Mouse (Mus musculus): ENCODE results near the gene Ppif. TPM values are rescaled to one million over a fixed set of nuclear protein-coding genes. Genes with fewer than 3 reads are reported as not detected.

Gene Ppif
- polyA plus RNA-seq, 1 experiment from 2014 or later: 99.2 TPM

DNA sequence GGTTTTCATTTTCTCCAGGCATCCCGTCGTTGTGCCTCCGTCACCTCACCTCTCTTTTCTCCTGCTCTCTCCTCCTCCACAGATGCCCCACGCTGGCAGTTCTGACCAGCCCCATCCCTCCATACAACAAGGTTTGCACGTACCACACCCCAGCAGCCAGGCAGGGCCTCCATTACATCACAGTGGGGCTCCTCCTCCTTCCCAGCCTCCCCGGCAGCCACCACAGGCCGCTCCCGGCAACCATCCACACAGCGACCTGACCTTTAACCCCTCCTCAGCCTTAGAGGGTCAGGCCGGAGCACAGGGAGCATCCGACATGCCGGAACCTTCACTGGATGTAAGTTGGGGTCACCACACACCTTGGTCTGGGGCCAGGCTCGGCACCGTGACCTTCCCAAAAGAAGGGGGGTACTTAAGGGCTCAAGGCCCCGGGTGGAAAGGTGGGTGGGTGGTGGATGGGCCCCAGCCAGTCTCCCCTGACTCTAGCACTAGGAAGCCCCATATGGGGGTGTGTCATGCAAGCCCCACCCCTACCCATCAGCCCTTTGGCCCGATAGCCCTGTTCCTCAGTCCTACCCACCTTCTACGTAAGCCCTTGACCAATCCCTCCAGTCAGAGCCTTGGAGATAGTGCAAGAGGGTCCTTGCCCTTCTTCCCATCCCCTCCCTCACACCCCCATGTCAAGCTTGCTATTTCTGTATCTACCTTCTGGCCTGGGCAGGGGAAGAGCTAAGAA is 32.6 kb upstream of the Ppif start:
- H3K4me3 ChIP-seq (ENCODE audit: control insufficient read depth in 1 of 2, insufficient read depth in 1 of 2, low read depth in 1 of 2, low read length in 2 of 2): no peak overlapping the region
- H3K4me2 ChIP-seq (ENCODE audit: low read length): no peak overlapping the region
- H3K36me3 ChIP-seq (ENCODE audit: control insufficient read depth, insufficient read depth, low read length): peaks cover 97% of the 10 kb centered on the region
- peaks cover 8 to 26% of the 10 kb centered on the region in 2 experiments for H3K4me1 ChIP-seq (ENCODE audit: control insufficient read depth in 2 of 2, insufficient read depth in 2 of 2, low read length in 2 of 2)
- no peak overlapping the region for H3K27ac ChIP-seq (replicated peaks in 1 of 2; ENCODE audit: control insufficient read depth in 1 of 2, insufficient read depth in 1 of 2, low read depth in 2 of 2, low read length in 2 of 2)
- no peak for ATAC-seq (ENCODE audit: insufficient number of reproducible peaks, insufficient read depth, low FRiP score, low read depth)
- H3K27me3 ChIP-seq (ENCODE audit: control insufficient read depth, insufficient read depth, low read length): no peaks in the 10 kb centered on the region
- 85% methylated on average over 17 of the region's 17 CpGs for WGBS
- no peak overlapping the region for H3K9ac ChIP-seq (ENCODE audit: low read length)
- H3K9me3 ChIP-seq (ENCODE audit: control insufficient read depth, low read length): no peaks in the 10 kb centered on the region

DNA sequence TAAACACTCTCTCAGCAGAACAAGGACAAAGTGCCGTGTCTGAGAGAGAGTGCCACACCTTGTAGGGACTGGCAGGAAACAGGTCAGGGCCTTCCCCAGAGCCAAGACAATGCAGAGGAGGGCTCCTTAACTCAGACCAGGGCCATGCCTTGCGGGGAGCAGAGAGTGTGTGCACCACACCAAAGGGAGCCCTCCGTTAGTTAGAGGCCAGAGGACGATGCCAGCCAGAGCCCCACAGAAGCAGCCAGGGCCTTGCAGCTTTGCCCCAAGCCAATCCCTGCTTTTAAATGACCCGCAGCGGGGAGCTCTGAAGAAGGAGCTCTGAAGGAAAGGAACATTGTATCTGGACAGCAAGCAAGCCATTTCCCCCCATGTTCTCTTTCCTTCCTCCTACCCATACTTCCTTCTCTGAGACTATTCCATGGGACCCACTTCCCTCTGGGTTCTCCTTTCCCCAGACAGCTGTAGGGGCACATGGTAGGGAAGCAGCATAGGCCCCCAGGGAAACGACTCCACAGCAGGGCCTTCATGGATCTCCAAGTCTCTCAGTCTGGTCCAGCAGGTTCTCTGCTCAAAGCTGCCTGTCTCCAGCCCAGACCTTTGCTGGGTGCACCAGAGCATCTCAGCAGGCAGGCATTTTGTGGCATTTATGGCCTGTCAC is 30.2 kb upstream of the Ppif start:
- no peaks in the 10 kb centered on the region for H3K27me3 ChIP-seq (ENCODE audit: control insufficient read depth, insufficient read depth, low read length)
- no peaks in the 10 kb centered on the region for H3K9me3 ChIP-seq (ENCODE audit: control insufficient read depth, low read length)
- WGBS: 78% methylated on average over 7 of the region's 7 CpGs
- H3K4me3 ChIP-seq (ENCODE audit: control insufficient read depth in 1 of 2, insufficient read depth in 1 of 2, low read depth in 1 of 2, low read length in 2 of 2): no peak overlapping the region
- no peak overlapping the region for H3K4me2 ChIP-seq (ENCODE audit: low read length)
- H3K4me1 ChIP-seq (ENCODE audit: control insufficient read depth in 2 of 2, insufficient read depth in 2 of 2, low read length in 2 of 2): peaks cover 16 to 39% of the 10 kb centered on the region in 2 experiments
- peak overlapping the region; percentile 26 to 54; a peak in 3 of 4 replicates for H3K27ac ChIP-seq (replicated peaks in 1 of 2; ENCODE audit: control insufficient read depth in 1 of 2, insufficient read depth in 1 of 2, low read depth in 2 of 2, low read length in 2 of 2)
- H3K9ac ChIP-seq (ENCODE audit: low read length): 0 out of 2 replicates have a peak overlapping the region, but pooled peaks have one; percentile 41
- peaks cover 73% of the 10 kb centered on the region for H3K36me3 ChIP-seq (ENCODE audit: control insufficient read depth, insufficient read depth, low read length)
- no peak for ATAC-seq (ENCODE audit: insufficient number of reproducible peaks, insufficient read depth, low FRiP score, low read depth)

DNA sequence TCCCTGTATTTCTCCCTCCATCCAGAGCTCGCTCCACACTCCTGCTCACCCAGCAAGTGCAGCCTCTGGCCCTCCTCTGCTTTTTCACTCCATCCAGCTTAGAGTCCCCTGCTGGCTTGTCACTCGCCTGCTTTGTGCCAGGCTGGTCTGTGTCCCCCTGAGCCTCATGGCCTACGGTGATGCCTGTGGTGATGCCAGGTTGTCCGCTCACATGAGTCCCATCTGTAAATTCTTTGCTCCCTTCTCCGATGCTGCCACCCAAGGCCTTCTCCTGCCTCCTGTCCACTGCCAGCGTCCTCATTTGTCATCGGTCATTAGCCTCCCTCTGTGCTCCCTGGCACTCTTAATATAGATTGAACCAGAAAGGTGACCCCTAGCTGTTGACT is 29.7 kb upstream of the Ppif start:
- Histone ChIP-seq H3K27me3 (ENCODE audit: control insufficient read depth, insufficient read depth, low read length) (no peaks in the 10 kb centered on the region), H3K4me2 (ENCODE audit: low read length) (no peak overlapping the region), H3K9me3 (ENCODE audit: control insufficient read depth, low read length) (no peaks in the 10 kb centered on the region), H3K9ac (ENCODE audit: low read length) (0 out of 2 replicates have a peak overlapping the region, but pooled peaks have one; percentile 41), H3K36me3 (ENCODE audit: control insufficient read depth, insufficient read depth, low read length) (peaks cover 68% of the 10 kb centered on the region), H3K4me3 (ENCODE audit: control insufficient read depth in 1 of 2, insufficient read depth in 1 of 2, low read depth in 1 of 2, low read length in 2 of 2) (no peak overlapping the region), H3K27ac (replicated peaks in 1 of 2; ENCODE audit: control insufficient read depth in 1 of 2, insufficient read depth in 1 of 2, low read depth in 2 of 2, low read length in 2 of 2) (peak overlapping the region; percentile 26 to 54; a peak in 2 of 4 replicates), H3K4me1 (ENCODE audit: control insufficient read depth in 2 of 2, insufficient read depth in 2 of 2, low read length in 2 of 2) (peaks cover 16 to 39% of the 10 kb centered on the region in 2 experiments)
- no peak for ATAC-seq (ENCODE audit: insufficient number of reproducible peaks, insufficient read depth, low FRiP score, low read depth)
- WGBS: 63% methylated on average over 7 of the region's 7 CpGs

DNA sequence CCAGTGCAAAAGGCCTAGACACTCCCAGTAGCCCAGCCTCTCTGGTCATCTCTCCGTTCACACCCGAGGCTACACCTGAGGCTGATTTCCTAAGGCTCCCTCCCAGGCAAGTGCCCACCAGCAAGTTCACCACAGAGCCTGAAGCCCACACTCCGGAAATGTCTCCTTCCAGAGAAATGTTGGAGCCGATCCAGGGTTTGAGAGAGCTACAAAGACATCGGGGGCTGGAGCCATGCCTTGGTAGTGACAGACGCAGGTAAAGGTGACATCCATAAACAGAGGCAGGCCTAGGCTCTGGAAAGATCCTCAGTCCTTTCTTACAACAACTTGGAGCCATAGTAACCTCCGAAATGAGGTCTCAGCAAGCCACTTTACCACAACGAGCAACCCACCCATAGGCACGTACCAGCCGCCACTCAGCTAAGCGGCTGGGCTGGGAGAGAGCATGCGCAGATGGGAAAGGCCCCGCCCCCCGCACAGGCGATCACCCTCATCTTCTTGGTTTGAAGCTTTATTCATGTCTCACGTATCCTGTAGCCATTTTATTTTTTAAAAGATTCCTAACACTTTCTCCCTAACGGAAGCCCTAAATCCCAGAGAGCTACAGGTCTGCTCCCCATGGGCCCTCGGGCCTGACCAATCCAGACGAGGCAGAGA is 28.5 kb upstream of the Ppif start:
- peak overlapping the region; percentile 54 to 79 for H3K27ac ChIP-seq (replicated peaks in 1 of 2; ENCODE audit: control insufficient read depth in 1 of 2, insufficient read depth in 1 of 2, low read depth in 2 of 2, low read length in 2 of 2)
- WGBS: 62% methylated on average over 19 of the region's 19 CpGs
- no peak for ATAC-seq (ENCODE audit: insufficient number of reproducible peaks, insufficient read depth, low FRiP score, low read depth)
- no peaks in the 10 kb centered on the region for H3K27me3 ChIP-seq (ENCODE audit: control insufficient read depth, insufficient read depth, low read length)
- peaks cover 16 to 39% of the 10 kb centered on the region in 2 experiments for H3K4me1 ChIP-seq (ENCODE audit: control insufficient read depth in 2 of 2, insufficient read depth in 2 of 2, low read length in 2 of 2)
- no peaks in the 10 kb centered on the region for H3K9me3 ChIP-seq (ENCODE audit: control insufficient read depth, low read length)
- no peak overlapping the region for H3K4me3 ChIP-seq (ENCODE audit: control insufficient read depth in 1 of 2, insufficient read depth in 1 of 2, low read depth in 1 of 2, low read length in 2 of 2)
- peak overlapping the region; percentile 14; the same call in 1 of the 2 replicates for H3K9ac ChIP-seq (ENCODE audit: low read length)
- H3K36me3 ChIP-seq (ENCODE audit: control insufficient read depth, insufficient read depth, low read length): peaks cover 57% of the 10 kb centered on the region
- 0 out of 2 replicates have a peak overlapping the region, but pooled peaks have one; percentile 2 for H3K4me2 ChIP-seq (ENCODE audit: low read length)

DNA sequence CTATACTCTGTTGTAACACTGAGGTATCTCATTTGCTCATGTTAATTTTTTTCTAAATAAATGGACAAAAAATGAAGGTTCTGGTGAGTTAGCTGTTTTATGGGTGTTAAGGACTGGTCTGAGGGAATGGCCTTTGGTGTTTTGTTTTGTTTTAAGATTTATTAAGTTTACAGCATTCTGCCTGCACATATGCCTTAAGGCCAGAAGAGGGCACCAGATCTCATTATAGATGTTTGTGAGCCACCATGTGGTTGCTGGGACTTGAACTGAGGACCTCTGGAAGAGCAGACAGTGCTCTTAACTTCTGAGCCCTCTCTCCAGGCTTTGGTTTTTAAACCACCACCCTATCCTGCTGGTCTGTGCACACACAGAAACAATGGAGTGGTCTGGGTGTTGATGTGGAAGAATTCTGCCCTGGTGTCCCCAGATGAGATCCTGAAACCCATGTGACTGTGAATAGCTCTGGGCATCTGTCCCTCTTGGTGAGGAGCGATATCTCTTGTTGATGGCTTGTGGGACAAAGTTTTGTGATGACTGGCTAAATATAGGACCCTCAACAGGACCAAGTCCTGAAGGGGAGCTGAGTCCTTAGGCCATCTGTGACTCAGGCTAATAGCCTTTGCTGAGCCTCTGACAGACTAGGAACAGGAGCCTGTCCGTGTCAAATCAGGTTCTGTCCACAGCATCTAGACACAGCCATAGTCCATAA is 27.1 kb upstream of the Ppif start:
- Histone ChIP-seq H3K27ac (replicated peaks in 1 of 2; ENCODE audit: control insufficient read depth in 1 of 2, insufficient read depth in 1 of 2, low read depth in 2 of 2, low read length in 2 of 2) (peak overlapping the region; percentile 85 to 86), H3K4me3 (ENCODE audit: control insufficient read depth in 1 of 2, insufficient read depth in 1 of 2, low read depth in 1 of 2, low read length in 2 of 2) (no peak overlapping the region), H3K9me3 (ENCODE audit: control insufficient read depth, low read length) (no peaks in the 10 kb centered on the region), H3K4me2 (ENCODE audit: low read length) (no peak overlapping the region), H3K9ac (ENCODE audit: low read length) (no peak overlapping the region), H3K36me3 (ENCODE audit: control insufficient read depth, insufficient read depth, low read length) (peaks cover 43% of the 10 kb centered on the region), H3K27me3 (ENCODE audit: control insufficient read depth, insufficient read depth, low read length) (no peaks in the 10 kb centered on the region), H3K4me1 (ENCODE audit: control insufficient read depth in 2 of 2, insufficient read depth in 2 of 2, low read length in 2 of 2) (peaks cover 16 to 39% of the 10 kb centered on the region in 2 experiments)
- WGBS: 29% methylated on average over 2 of the region's 2 CpGs
- ATAC-seq (ENCODE audit: insufficient number of reproducible peaks, insufficient read depth, low FRiP score, low read depth): peak; percentile 77

DNA sequence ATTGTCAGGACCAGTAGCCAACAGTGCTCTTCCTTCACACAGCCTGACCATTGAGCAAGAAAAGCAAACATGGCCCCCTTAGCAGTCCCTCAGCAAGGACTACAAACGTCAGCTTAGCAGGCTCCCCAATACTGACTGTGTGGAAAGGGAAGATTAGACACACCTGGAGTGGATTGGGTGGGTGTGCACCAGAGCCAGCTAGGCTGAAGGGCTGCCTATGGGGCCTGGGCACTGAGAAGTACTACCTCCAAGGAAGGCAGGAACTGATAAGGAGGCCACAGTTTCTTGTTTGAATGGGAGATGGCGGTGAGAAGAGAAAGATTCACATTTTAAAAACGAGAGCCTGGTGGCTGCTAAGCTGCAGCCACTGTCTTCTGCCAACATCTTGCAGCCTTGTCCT is 26.4 kb upstream of the Ppif start:
- Histone ChIP-seq H3K4me1 (ENCODE audit: control insufficient read depth in 2 of 2, insufficient read depth in 2 of 2, low read length in 2 of 2) (peaks cover 16 to 39% of the 10 kb centered on the region in 2 experiments), H3K36me3 (ENCODE audit: control insufficient read depth, insufficient read depth, low read length) (peaks cover 35% of the 10 kb centered on the region), H3K27me3 (ENCODE audit: control insufficient read depth, insufficient read depth, low read length) (no peaks in the 10 kb centered on the region), H3K27ac (replicated peaks in 1 of 2; ENCODE audit: control insufficient read depth in 1 of 2, insufficient read depth in 1 of 2, low read depth in 2 of 2, low read length in 2 of 2) (peak overlapping the region; percentile 85 to 86), H3K4me3 (ENCODE audit: control insufficient read depth in 1 of 2, insufficient read depth in 1 of 2, low read depth in 1 of 2, low read length in 2 of 2) (no peak overlapping the region), H3K4me2 (ENCODE audit: low read length) (no peak overlapping the region), H3K9ac (ENCODE audit: low read length) (0 out of 2 replicates have a peak overlapping the region, but pooled peaks have one; percentile 13), H3K9me3 (ENCODE audit: control insufficient read depth, low read length) (no peaks in the 10 kb centered on the region)
- 31% methylated on average over 3 of the region's 3 CpGs for WGBS
- no peak for ATAC-seq (ENCODE audit: insufficient number of reproducible peaks, insufficient read depth, low FRiP score, low read depth)

DNA sequence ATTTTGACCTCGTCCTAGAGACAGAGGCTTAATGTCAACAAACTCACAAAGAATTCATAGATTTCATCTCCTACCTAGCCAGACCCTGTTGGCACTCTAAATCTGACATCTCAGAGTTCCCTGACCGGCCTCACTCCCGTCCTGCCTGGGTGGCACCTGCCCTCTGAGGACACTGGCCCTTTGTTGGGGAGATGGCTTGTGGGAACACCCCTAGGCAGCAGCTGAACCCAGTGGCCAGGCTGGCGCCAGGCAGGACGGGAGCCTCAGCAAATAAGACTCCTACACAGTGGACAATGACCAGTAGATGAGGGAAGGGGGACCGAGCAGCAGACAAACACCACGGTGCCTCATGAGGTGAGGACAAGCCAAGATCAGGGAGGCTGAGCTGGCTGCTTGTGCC is 14.3 kb upstream of the Ppif start:
- Histone ChIP-seq H3K9ac (ENCODE audit: low read length) (no peak overlapping the region), H3K27me3 (ENCODE audit: control insufficient read depth, insufficient read depth, low read length) (no peaks in the 10 kb centered on the region), H3K36me3 (ENCODE audit: control insufficient read depth, insufficient read depth, low read length) (no peaks in the 10 kb centered on the region), H3K9me3 (ENCODE audit: control insufficient read depth, low read length) (no peaks in the 10 kb centered on the region), H3K27ac (replicated peaks in 1 of 2; ENCODE audit: control insufficient read depth in 1 of 2, insufficient read depth in 1 of 2, low read depth in 2 of 2, low read length in 2 of 2) (no peak overlapping the region), H3K4me3 (ENCODE audit: control insufficient read depth in 1 of 2, insufficient read depth in 1 of 2, low read depth in 1 of 2, low read length in 2 of 2) (no peak overlapping the region), H3K4me1 (ENCODE audit: control insufficient read depth in 2 of 2, insufficient read depth in 2 of 2, low read length in 2 of 2) (no peaks in the 10 kb centered on the region; a peak in 2 of 4 replicates), H3K4me2 (ENCODE audit: low read length) (no peak overlapping the region)
- ATAC-seq (ENCODE audit: insufficient number of reproducible peaks, insufficient read depth, low FRiP score, low read depth): no peak
- 73% methylated on average over 7 of the region's 7 CpGs for WGBS

All from heart, embryonic 14.5 days (tissue).